In the genomic region with DNA sequence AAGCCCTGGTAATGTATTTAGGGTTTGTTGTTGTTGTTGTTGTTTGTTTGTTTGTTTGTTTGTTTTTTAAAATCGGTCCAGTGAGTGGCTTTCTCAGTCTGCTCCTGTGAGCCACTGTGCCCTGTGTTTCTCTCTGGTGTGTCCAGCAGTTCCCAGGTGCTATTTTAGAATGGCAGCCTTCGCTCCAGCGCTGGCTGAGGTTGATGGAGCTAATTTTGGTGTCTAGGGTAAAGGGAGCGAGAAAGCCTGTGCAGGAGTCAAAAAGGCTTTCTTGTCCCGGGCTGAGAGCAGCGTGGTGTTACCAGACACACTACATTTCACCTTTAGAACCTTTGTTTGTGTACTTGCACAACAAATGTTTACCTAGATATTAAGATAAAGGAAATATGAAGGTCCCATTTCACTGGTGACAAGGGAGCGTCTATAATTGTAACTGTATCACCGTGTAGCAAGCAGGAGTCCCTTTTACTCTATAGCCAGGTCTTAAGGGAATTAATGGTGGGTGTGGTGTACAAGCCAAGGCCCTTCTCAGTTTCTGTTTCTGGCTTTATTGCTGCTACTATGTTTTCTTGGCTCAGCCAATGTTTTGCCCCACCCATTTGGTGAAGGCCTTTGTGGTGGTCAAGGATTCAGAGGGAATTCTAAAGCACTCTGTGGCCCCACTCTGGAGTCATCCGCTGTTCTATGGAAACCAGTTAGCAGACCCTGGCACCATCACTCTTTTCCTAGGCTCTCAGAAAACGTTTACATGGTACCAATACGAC, we compare ENCODE assay signal across 16 mouse cellular contexts. TPM values are rescaled to one million over a fixed set of nuclear protein-coding genes. Genes with fewer than 3 reads are reported as not detected.
DNase-seq lines count a peak whose midpoint lies in the region; ATAC-seq lines count a peak whose summit lies in the region.
"Had no signal": no experiment of that assay in that cellular context is flagged by ENCODE, and none has a peak within 500 bp of the region (broad histone marks: within the 10 kb centered on the region; RNA-seq: fewer than 3 reads in every experiment).

No protein-coding gene starts in this region.

- no peaks in the 10 kb centered on the region for H3K27me3 ChIP-seq in heart, embryonic 10.5 days (ENCODE audit: insufficient read depth, poor library complexity, severe bottlenecking)
- H3K27me3 ChIP-seq in intestine, embryonic 16.5 days (replicated peaks; ENCODE audit: control insufficient read depth, insufficient read depth, low read length): no peaks in the 10 kb centered on the region
- H3K27me3 ChIP-seq: neural tube, embryonic 15.5 days had no signal

- ATAC-seq in intestine, embryonic 16.5 days: 0 out of 2 replicates have a peak, but pooled peaks have one; percentile 37
- no peak for ATAC-seq in megakaryocyte, adult 5-6 weeks (ENCODE audit: poor library complexity, severe bottlenecking)
- ATAC-seq: forebrain, postnatal 0 days; inflammation-experienced regulatory T-cells, adult 6 months had no signal

- WGBS in heart, embryonic 10.5 days: 65% methylated on average over 11 of the region's 11 CpGs
- 71% methylated on average over 11 of the region's 11 CpGs for WGBS in intestine, embryonic 16.5 days

- no peak overlapping the region for H3K4me2 ChIP-seq in intestine, embryonic 16.5 days (ENCODE audit: low read depth, low read length)
- H3K4me2 ChIP-seq: limb, embryonic 15.5 days; lung, embryonic 14.5 days; neural tube, embryonic 15.5 days had no signal

- peak overlapping the region; percentile 29; the same call in 1 of the 2 replicates for H3K27ac ChIP-seq in heart, embryonic 10.5 days
- H3K27ac ChIP-seq in intestine, embryonic 16.5 days (ENCODE audit: low read length): no peak overlapping the region
- H3K27ac ChIP-seq: kidney, postnatal 0 days; limb, embryonic 15.5 days; neural tube, embryonic 15.5 days had no signal

- no peaks in the 10 kb centered on the region for H3K9me3 ChIP-seq in heart, embryonic 10.5 days
- H3K9me3 ChIP-seq in intestine, embryonic 16.5 days (ENCODE audit: control insufficient read depth, low read length): no peaks in the 10 kb centered on the region
- H3K9me3 ChIP-seq: limb, embryonic 15.5 days; neural tube, embryonic 15.5 days had no signal

- 0 out of 2 replicates have a peak, but pooled peaks cover 8% of the 10 kb centered on the region for H3K4me1 ChIP-seq in heart, embryonic 10.5 days
- H3K4me1 ChIP-seq in intestine, embryonic 16.5 days (ENCODE audit: control insufficient read depth, insufficient read depth, low read length): peaks cover 2% of the 10 kb centered on the region; the same call in 1 of the 2 replicates
- H3K4me1 ChIP-seq: neural tube, embryonic 15.5 days had no signal

- H3K36me3 ChIP-seq in heart, embryonic 10.5 days: no peaks in the 10 kb centered on the region
- H3K36me3 ChIP-seq in intestine, embryonic 16.5 days (ENCODE audit: control insufficient read depth, insufficient read depth, low read length): no peaks in the 10 kb centered on the region
- H3K36me3 ChIP-seq: limb, embryonic 15.5 days; neural tube, embryonic 15.5 days had no signal

- H3K9ac ChIP-seq in intestine, embryonic 16.5 days (ENCODE audit: low read depth, low read length): no peak overlapping the region
- H3K9ac ChIP-seq: forebrain, postnatal 0 days; limb, embryonic 15.5 days; lung, embryonic 14.5 days; neural tube, embryonic 15.5 days had no signal

- no peak overlapping the region for H3K4me3 ChIP-seq in heart, embryonic 10.5 days
- H3K4me3 ChIP-seq in intestine, embryonic 16.5 days (ENCODE audit: low read length): no peak overlapping the region
- H3K4me3 ChIP-seq: limb, embryonic 15.5 days; myocyte; neural tube, embryonic 15.5 days had no signal

- no peak for DNase-seq in heart, embryonic 10.5 days (ENCODE audit: low spot score)
- DNase-seq in heart, postnatal 36 days: no peak
- peak; percentile 57 for DNase-seq in lung, postnatal 25 days (ENCODE audit: low spot score)
- no peak for DNase-seq in lung, postnatal 4 days
- no peak for DNase-seq in frontal cortex, postnatal 36 days (ENCODE audit: low spot score in 2 of 2)
- DNase-seq: cerebellum, adult 9-10 months; forebrain, postnatal 0 days; lung, embryonic 14.5 days; midbrain, embryonic 14.5 days had no signal

- intact Hi-C loops in heart, postnatal 36 days (cut with DNase I): no loop called here

RNA-seq across cellular contexts. Expression of a gene that starts 9.2 kb away (rescaled TPM):
- polyA plus RNA-seq in heart, embryonic 10.5 days (2016; fragmentation: Nextera tagmentation; extraction: Ambion mirVana): 5.8 and 6.0 TPM in 2 replicates
- total RNA-seq in heart, postnatal 36 days (2021): 100 to 1,000 TPM; 239 to 306 TPM
- 4.0 and 4.7 TPM in 2 replicates for polyA plus RNA-seq in intestine, embryonic 16.5 days (2015; fragmentation: Nextera tagmentation; extraction: Ambion mirVana)
- total RNA-seq in megakaryocyte, adult 5-6 weeks (2015): 0.91 and 1.3 TPM in 2 replicates
- total RNA-seq in megakaryocyte, adult 5-6 weeks (2017): 0.07 and 0.33 TPM in 2 replicates

Comparison
In these comparisons a context has a peak if more than half of its experiments do, and no peak if none do; other contexts are left out.
1. RNA of a gene that starts 9.2 kb away (total RNA-seq): 239 to 306 TPM in heart, postnatal 36 days; 0.07 to 1.3 TPM in megakaryocyte, adult 5-6 weeks; every median in the first group is over 100 times any median in the second.